Mouse (Mus musculus) neural tube, embryonic 14.5 days (tissue): ENCODE results near the gene Stoml2. TPM values are rescaled to one million over a fixed set of nuclear protein-coding genes. Genes with fewer than 3 reads are reported as not detected.

ENCODE experiments used
- ATAC-seq: fragments of 200-750 bp; cut with Nextera tagmentation; 2 replicates; pipeline ENCODE4 v1.8.0; 2017; ENCODE audit warnings: low read depth, mild to moderate bottlenecking, moderate TSS enrichment, moderate library complexity
- H3K27ac ChIP-seq: fragments of 300-500 bp; sonication (generic); 2 replicates; pipeline ENCODE4 v1.5.1; 2014; ENCODE audit warnings: low read depth, mild to moderate bottlenecking, control low read depth, low read length, moderate library complexity, mixed read lengths
- H3K27me3 ChIP-seq: fragments of 300-500 bp; sonication (generic); 2 replicates; pipeline ENCODE4 v1.6.1; 2014; ENCODE audit warnings: low read length; ENCODE audit not compliant: control insufficient read depth, insufficient read depth
- H3K36me3 ChIP-seq: fragments of 300-500 bp; sonication (generic); 2 replicates; pipeline ENCODE4 v1.6.1; 2014; ENCODE audit warnings: low read length, mixed read lengths; ENCODE audit not compliant: control insufficient read depth, insufficient read depth
- H3K4me1 ChIP-seq: fragments of 300-500 bp; sonication (generic); 2 replicates; pipeline ENCODE4 v1.6.1; 2014; ENCODE audit warnings: low read length; ENCODE audit not compliant: control insufficient read depth, insufficient read depth
- H3K4me2 ChIP-seq: fragments of 300-500 bp; sonication (generic); 2 replicates; pipeline ENCODE4 v1.6.1; 2014; ENCODE audit warnings: mild to moderate bottlenecking, low read depth, low read length, control low read depth
- H3K4me3 ChIP-seq: fragments of 300-500 bp; sonication (generic); 2 replicates; pipeline ENCODE4 v1.5.1; 2014; ENCODE audit warnings: low read depth, low read length, control low read depth, mixed read lengths
- H3K9ac ChIP-seq: fragments of 300-500 bp; sonication (generic); replicated peaks from 2 replicates; pipeline ENCODE4 v1.6.1; 2014; ENCODE audit warnings: low read depth, mild to moderate bottlenecking, control low read depth, low read length, mixed read lengths
- H3K9me3 ChIP-seq: fragments of 300-500 bp; sonication (generic); 2 replicates; pipeline ENCODE4 v1.6.1; 2016; ENCODE audit warnings: low read length; ENCODE audit not compliant: control insufficient read depth
- WGBS: fragments of 180-500 bp; shearing (Covaris S2); extraction: QIAGEN DNeasy Blood & Tissue Kit; methylation state at CpG from one replicate; pipeline ENCODE4 v1.1.7; 2014; 5-methylcytosine and 5-hydroxymethylcytosine counted together
- polyA plus RNA-seq: library from polyadenylated mRNA; unstranded; fragments of >200 nt; fragmentation: Nextera tagmentation; extraction: Ambion mirVana; gene quantifications from 2 replicates; pipeline ENCODE4 v1.2.1, GENCODE M21; 2014

The Stoml2 gene
- polyA plus RNA-seq, result 223 and 227 TPM in 2 replicates

GRCm38 (mm10) chr4:43031237-43031995 is at the start of gene Stoml2:
Gene Stoml2 (minus strand): TSS chr4:43031710.
- H3K9ac ChIP-seq, result peak within 1 kb of the TSS; percentile 88
- peaks cover 35% of the 10 kb centered on the region for H3K36me3 ChIP-seq
- WGBS, result under 1% methylated on average over 38 of the region's 38 CpGs
- H3K4me3 ChIP-seq, result peak within 1 kb of the TSS; percentile 68
- H3K4me2 ChIP-seq, result peak within 1 kb of the TSS; percentile 87
- ATAC-seq, result peak; percentile 97
- no peaks in the 10 kb centered on the region for H3K9me3 ChIP-seq
- no peaks in the 10 kb centered on the region for H3K27me3 ChIP-seq
- H3K4me1 ChIP-seq, result peaks cover 6% of the 10 kb centered on the region
- H3K27ac ChIP-seq, result peak within 1 kb of the TSS; percentile 88

- 80% methylated on average over 7 of the region's 7 CpGs for WGBS
- no peaks in the 10 kb centered on the region for H3K4me1 ChIP-seq
- ATAC-seq, result no peak
- H3K4me2 ChIP-seq, result no peak overlapping the region
- no peak overlapping the region for H3K9ac ChIP-seq
- H3K27me3 ChIP-seq, result no peaks in the 10 kb centered on the region
- H3K36me3 ChIP-seq, result no peaks in the 10 kb centered on the region
- no peaks in the 10 kb centered on the region for H3K9me3 ChIP-seq
- H3K27ac ChIP-seq, result no peak overlapping the region
- no peak overlapping the region for H3K4me3 ChIP-seq
Measured at GRCm38 (mm10) chr4:43078071-43078718, 46.7 kb upstream of the Stoml2 start.

- no peaks in the 10 kb centered on the region for H3K9me3 ChIP-seq
- H3K27me3 ChIP-seq, result no peaks in the 10 kb centered on the region
- H3K36me3 ChIP-seq, result no peaks in the 10 kb centered on the region
- H3K4me2 ChIP-seq, result no peak overlapping the region
- H3K4me3 ChIP-seq, result no peak overlapping the region
- no peak for ATAC-seq
- H3K4me1 ChIP-seq, result no peaks in the 10 kb centered on the region
- H3K9ac ChIP-seq, result no peak overlapping the region
- H3K27ac ChIP-seq, result no peak overlapping the region
Measured at GRCm38 (mm10) chr4:43074923-43075322, 43.4 kb upstream of the Stoml2 start.

- Histone ChIP-seq H3K4me2 (no peak overlapping the region), H3K4me1 (no peaks in the 10 kb centered on the region), H3K4me3 (no peak overlapping the region), H3K9ac (no peak overlapping the region), H3K27ac (no peak overlapping the region), H3K36me3 (no peaks in the 10 kb centered on the region), H3K9me3 (no peaks in the 10 kb centered on the region), H3K27me3 (no peaks in the 10 kb centered on the region)
- ATAC-seq, result no peak
- WGBS, result 97% methylated on average over 4 of the region's 4 CpGs
Measured at GRCm38 (mm10) chr4:43065471-43065870, 34.0 kb upstream of the Stoml2 start.

GRCm38 (mm10) chr4:43060286-43060685 is 28.8 kb upstream of the Stoml2 start:
- Histone ChIP-seq H3K27ac (no peak overlapping the region), H3K4me3 (no peak overlapping the region), H3K36me3 (no peaks in the 10 kb centered on the region), H3K4me1 (no peaks in the 10 kb centered on the region; the same call in 1 of the 2 replicates), H3K9me3 (no peaks in the 10 kb centered on the region), H3K4me2 (no peak overlapping the region), H3K9ac (no peak overlapping the region), H3K27me3 (no peaks in the 10 kb centered on the region)
- no peak for ATAC-seq
- 61% methylated on average over 3 of the region's 3 CpGs for WGBS

GRCm38 (mm10) chr4:43059697-43060096 is 28.2 kb upstream of the Stoml2 start:
- Histone ChIP-seq H3K36me3 (no peaks in the 10 kb centered on the region), H3K4me3 (peak overlapping the region; percentile 78), H3K4me2 (peak overlapping the region; percentile 67), H3K9me3 (no peaks in the 10 kb centered on the region), H3K4me1 (no peaks in the 10 kb centered on the region; the same call in 1 of the 2 replicates), H3K27me3 (no peaks in the 10 kb centered on the region), H3K27ac (no peak overlapping the region), H3K9ac (no peak overlapping the region; the same call in 1 of the 2 replicates)
- 37% methylated on average over 3 of the region's 3 CpGs for WGBS
- no peak for ATAC-seq

- peak within 1 kb of the TSS; percentile 67 for H3K4me2 ChIP-seq
- H3K9me3 ChIP-seq, result no peaks in the 10 kb centered on the region
Measured at GRCm38 (mm10) chr4:43058753-43059654, 27.5 kb upstream of the Stoml2 start, which contains the start of gene Unc13b. Gene Unc13b (plus strand): TSS chr4:43058953.

GRCm38 (mm10) chr4:43058392-43058752 is 26.9 kb upstream of the Stoml2 start:
- Histone ChIP-seq H3K9me3 (no peaks in the 10 kb centered on the region), H3K9ac (no peak overlapping the region), H3K4me3 (peak overlapping the region; percentile 78), H3K4me2 (peak overlapping the region; percentile 67), H3K36me3 (no peaks in the 10 kb centered on the region), H3K27ac (no peak overlapping the region), H3K27me3 (no peaks in the 10 kb centered on the region), H3K4me1 (no peaks in the 10 kb centered on the region; the same call in 1 of the 2 replicates)
- 18% methylated on average over 8 of the region's 8 CpGs for WGBS
- no peak; the same call in 1 of the 2 replicates for ATAC-seq

More at GRCm38 (mm10) chr4:43058753-43059654, 27.5 kb upstream of the Stoml2 start, which contains the start of gene Unc13b:
- under 1% methylated on average over 79 of the region's 90 CpGs for WGBS
- peak within 1 kb of the TSS; percentile 78 for H3K27ac ChIP-seq
- H3K36me3 ChIP-seq, result no peaks in the 10 kb centered on the region
- H3K4me1 ChIP-seq, result no peaks in the 10 kb centered on the region; the same call in 1 of the 2 replicates
- H3K4me3 ChIP-seq, result peak within 1 kb of the TSS; percentile 78
- H3K9ac ChIP-seq, result peak within 1 kb of the TSS; percentile 80
- H3K27me3 ChIP-seq, result no peaks in the 10 kb centered on the region
- ATAC-seq, result peak; percentile 96
